Mouse (Mus musculus) thymus, postnatal 14 days (tissue): Measurements from ENCODE around the gene Pik3r6.

Source experiments
- DNase-seq: peaks from one replicate; pipeline ENCODE4 v3.0.0; 2021

Gene Pik3r6

DNA sequence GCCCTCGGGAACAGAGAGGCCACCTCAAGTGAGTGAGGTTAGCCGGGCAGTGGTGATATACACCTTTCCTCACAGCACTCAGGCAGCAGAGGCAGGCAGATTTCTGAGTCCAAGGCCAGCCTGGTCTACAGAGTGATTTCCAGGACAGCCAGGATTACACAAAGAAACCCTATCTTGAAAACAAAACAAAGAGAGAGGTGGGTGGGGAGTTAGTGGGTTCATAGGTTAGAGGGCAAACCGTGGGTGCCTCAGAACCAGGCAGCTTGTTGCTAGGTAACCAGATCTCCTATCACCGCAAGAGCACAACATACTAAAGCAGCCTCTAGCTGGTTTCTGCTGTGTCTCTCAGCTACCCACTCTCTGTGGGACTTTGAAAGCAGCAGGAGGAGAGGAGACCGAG lies 83.9 kb downstream of the Pik3r6 start, which contains the start of gene Ccdc42:
Ccdc42 (plus strand) TSS at position 301 of the 400 bp plus-strand sequence.
- DNase-seq, result no peak

DNA sequence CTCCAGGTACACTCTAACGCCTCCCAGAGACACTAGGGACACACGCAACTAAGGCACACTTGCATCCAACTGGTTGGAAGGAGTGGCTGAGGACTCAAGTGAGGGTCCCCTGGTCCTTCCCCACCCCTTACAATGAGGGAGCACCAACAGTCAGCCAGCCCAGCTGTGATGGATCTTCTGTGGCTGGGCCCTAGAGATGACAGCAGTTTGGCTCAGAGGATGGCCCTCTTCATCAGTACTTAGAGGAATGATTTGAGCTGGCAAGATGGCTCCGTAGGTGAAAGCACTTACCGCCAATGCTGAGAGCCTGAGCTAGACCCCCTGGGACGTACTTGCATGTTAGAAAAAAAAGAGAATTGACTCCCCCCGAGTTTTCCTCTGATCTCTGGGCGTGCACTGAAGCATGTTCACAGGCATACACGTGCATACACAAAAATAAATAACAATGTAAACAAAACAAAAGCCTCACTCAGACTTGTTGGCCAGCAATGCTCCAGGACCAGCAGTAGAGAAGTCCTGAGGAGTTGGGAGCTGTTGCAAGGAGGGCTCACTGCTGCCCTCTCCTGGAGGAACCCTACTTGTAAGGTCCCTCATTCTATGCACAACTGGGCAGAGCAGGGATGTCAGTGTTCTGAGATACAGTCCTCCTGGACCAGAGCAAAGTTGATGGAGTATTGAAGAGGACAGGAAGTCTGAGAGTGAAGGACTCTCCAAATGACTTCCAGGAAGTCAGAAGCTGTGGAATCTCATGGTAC lies 86.4 kb downstream of the Pik3r6 start:
- DNase-seq, result peak; percentile 77

DNA sequence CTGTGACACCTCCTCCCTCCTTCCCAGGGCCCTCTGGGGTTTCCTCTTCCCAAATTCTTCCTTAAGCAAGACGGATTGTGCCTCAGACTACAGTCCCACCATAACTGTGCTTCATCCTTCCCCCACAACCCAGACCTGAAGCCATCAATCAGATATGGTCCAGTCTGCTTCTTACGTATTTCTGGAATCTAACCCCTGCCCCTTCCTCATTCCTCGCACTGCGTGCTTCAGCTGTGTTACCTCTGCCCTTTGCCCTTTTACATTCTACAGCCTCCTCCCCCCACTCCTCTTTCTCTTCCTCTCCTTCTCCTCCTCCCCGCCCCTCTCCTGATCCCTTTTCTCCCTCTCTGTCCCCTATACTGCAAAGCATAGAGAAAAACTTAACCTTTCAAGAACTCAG lies 88.9 kb downstream of the Pik3r6 start:
- no peak for DNase-seq

DNA sequence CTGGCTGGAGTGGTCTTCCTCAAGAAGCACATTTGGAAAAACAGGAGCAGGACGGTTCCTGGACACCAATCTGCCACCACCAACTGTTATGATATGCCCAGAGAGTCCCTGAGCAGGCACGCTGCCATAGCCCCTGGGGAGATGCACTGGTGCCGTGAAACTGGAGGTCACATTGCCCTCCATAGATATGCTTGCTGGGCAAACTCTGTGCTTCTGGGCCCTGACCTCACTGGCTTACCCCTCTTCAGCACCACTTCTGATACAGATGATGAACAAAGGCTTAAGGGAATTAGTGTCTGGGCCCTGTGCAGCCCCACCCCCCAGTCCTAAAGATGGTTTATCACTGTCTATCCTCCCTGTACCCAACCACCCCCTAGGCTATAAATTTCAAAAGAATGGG lies 90.4 kb downstream of the Pik3r6 start:
- DNase-seq, result no peak

DNA sequence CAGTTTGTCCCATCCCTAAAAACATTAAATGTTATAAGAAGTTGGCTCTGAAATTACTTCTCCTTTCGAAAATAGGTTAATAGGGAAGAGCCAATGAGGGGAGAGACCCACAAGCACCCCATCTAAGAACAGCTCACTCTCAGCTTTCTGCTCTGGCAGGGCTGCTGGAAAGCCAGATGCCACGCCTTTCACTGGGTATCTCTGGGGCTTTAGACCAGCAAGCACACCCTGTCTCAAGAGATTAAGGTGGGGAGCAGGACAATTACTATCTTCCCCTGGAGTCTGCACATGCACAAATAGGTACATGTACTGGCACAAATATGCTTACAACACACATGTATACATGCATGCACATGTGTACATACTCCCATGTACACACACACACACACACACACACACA lies 95.1 kb downstream of the Pik3r6 start:
- no peak for DNase-seq

DNA sequence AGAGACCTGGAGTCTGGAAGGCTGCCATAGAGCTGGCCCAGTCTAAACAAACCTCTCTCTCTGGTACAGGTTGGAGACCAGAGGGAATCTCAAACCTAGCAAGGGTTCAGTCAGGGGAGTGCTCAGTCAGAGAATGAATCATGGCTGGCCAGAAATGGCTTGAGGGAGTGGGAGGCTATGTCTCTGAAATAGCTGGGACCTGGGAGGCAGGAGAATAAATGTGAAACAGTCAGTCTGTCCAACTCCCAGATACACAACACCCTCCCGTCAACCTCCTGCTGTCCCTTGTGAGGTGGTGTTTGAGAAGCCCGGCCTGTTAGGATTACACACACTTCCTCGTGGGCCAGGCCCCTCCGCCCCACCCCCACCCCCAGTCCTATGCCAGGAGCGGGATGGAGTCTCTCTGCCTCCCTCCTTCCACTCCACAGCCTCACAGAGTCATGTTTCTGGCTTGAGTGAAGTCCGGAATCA lies 97.8 kb downstream of the Pik3r6 start:
- no peak for DNase-seq

DNA sequence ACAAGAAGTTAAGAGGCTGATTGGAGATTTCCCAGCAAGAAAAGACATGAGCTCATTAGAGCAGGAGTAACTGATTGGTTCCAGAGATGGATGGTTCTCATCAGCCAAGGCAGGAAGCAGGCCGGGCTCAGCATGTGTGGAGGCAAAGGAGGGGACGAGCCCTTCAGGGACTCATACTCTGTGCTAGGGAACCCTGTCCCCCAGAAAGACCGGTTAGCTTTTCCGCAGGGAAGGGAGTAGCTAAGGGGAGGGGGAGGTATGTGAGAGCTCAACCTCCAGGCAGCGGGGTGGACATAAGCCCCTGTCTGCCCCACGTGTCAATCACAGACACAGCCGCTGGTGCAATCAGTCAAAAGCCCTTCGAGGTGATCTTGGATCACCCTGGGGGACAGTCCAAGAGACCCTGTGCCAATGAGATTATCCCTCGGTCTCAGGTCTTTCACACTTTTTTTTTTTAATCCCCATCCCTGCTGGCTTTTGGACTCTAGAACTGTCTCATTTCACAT lies 98.7 kb downstream of the Pik3r6 start:
- no peak for DNase-seq
